Mouse (Mus musculus) left cerebral cortex, postnatal 4 days (tissue): ENCODE data around the gene Medag. TPM values are rescaled to one million over a fixed set of nuclear protein-coding genes. Genes with fewer than 3 reads are reported as not detected.
A peak's percentile ranks its signal among the peaks of the same experiment; 100 is the strongest.

Source experiments
- DNase-seq: peaks from one replicate; pipeline ENCODE4 v3.0.0-alpha.2; 2022
- intact Hi-C: fragments of 180-260 bp; cut with DNase I; formaldehyde crosslinking; loops from one replicate; pipeline ENCODE4 v1.15.1; 2025
- total RNA-seq, 2 experiments: library from RNA; stranded (reverse); gene quantifications; 2 replicates each; pipeline ENCODE4 v1.2.3; 2021

Gene Medag
- total RNA-seq, 2 experiments from 2014 or later, result 1.2 to 1.4 TPM

DNA sequence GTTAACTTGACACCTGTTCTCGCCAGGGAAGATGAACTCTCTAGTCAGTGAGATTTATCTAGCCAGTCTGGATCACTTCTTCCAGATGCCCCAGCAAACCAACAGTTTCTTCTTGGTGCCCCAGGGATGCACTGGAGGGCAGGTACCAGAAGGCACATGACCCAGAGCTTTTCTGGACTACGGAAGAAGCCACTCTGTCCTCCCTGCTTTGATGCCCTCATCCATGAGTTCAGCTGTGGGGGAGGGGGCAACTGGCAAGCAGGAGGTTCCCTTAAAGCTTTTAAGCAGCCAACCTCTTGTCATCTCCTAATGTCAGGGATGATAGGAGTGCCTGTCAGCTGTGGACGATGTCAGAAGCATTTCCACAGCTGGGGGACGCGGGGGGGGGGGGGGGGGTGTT lies 53.8 kb downstream of the Medag start:
- DNase-seq, result no peak
- intact Hi-C loops, result no loop called here

DNA sequence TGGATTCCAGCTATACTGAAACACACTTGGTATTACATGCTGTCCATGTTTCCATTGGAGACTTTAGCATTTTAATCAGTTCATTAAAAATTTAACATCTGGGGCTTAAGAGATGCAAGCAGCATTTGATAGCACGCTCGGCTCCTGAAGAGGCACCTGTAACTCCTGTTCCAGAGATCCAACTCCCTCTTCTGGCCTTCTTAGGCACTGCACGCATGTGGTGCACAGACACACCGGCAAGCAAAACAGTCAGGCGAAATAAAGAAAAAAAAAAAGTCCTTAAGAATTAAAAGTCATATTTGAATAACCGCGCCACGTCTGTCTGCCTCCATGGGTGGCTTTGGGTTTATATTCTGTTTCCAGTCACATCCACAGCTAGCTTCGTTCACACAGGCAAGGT lies 62.6 kb downstream of the Medag start:
- DNase-seq, result peak; percentile 20
- intact Hi-C loops, result no loop called here

DNA sequence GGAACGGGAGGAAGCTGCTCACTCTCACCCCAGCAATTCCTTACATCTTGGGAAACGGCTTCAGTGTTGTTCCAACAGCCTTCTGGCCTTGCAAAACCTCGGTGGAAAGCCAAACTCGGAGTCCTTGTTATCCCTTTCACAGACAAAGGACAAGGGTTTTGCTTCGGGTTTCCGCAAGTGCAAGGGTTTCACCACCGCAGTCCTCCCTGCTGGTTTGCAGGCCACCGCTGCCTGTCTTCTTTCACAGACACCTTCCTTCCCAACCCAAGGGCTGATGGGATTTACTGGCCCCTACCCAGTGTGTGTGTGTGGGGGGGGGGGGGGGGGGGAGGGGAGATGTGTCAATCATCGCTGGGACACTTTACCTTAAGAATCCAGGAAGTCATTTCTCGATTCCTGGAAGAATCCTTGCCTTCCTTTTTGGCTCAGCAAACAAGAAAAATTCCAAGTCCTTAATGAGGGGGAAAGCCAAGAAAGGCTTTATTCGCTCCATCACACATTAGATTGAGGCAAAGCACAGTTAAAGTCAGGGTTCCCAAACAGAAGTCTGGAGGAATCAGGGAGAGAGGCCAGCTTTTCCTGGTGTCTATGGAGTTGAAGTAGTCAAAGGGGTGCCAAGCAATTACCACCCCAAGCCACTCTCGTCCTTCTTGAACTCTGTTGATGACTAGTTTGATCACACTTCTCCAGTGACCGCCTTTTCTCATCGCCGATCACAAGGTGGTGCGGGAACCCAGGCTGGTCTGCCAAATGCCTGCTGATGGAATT lies 63.3 kb downstream of the Medag start:
- DNase-seq, result no peak
- intact Hi-C loops, result no loop called here

Other genes with a start within 250 kb of the Medag start
- 10 to 100 TPM; 53.5 to 61.5 TPM for gene Uspl1, start 227.4 kb upstream of the Medag start, total RNA-seq
- 100 to 1,000 TPM; 291 to 345 TPM for gene Hmgb1, start 227.3 kb upstream of the Medag start, total RNA-seq
- gene Alox5ap, start 147.0 kb upstream of the Medag start, total RNA-seq, result 1 to 10 TPM; 6.4 to 7.8 TPM
- 1 to 10 TPM in 1 of 2 experiments, under 1 TPM in 1; 0.56 to 1.3 TPM for gene Tex26, start 27.9 kb downstream of the Medag start, total RNA-seq
- under 1 TPM in 1 of 2 experiments, not detected in 1; 0.85 TPM for gene Wdr95, start 116.9 kb downstream of the Medag start, total RNA-seq
- gene Hsph1, start 224.6 kb downstream of the Medag start, total RNA-seq, result 100 to 1,000 TPM; 178 to 180 TPM